Mouse (Mus musculus): ENCODE data around the gene Il1rap. TPM values are rescaled to one million over a fixed set of nuclear protein-coding genes. Genes with fewer than 3 reads are reported as not detected.

Il1rap gene
- total RNA-seq, 2 experiments from 2014 or later: 63.8 to 78.6 TPM

- DNase-seq (ENCODE audit: extremely low spot score in 1 of 2, low spot score in 1 of 2): no peak
Measured at GRCm38 (mm10) chr16:26610508-26610907, 29.0 kb downstream of the Il1rap start.

GRCm38 (mm10) chr16:26612499-26613220 lies 31.2 kb downstream of the Il1rap start:
- DNase-seq (ENCODE audit: extremely low spot score in 1 of 2, low spot score in 1 of 2): peak in 1 of 2 experiments; percentile 29

- no peak for DNase-seq (ENCODE audit: extremely low spot score in 1 of 2, low spot score in 1 of 2)
Measured at GRCm38 (mm10) chr16:26623141-26623540, 41.6 kb downstream of the Il1rap start.

GRCm38 (mm10) chr16:26626065-26626464 lies 44.6 kb downstream of the Il1rap start:
- no peak for DNase-seq (ENCODE audit: extremely low spot score in 1 of 2, low spot score in 1 of 2)

- DNase-seq (ENCODE audit: extremely low spot score in 1 of 2, low spot score in 1 of 2): no peak
Measured at GRCm38 (mm10) chr16:26634800-26635199, 53.3 kb downstream of the Il1rap start.

GRCm38 (mm10) chr16:26643077-26643476 lies 61.6 kb downstream of the Il1rap start:
- no peak for DNase-seq (ENCODE audit: extremely low spot score in 1 of 2, low spot score in 1 of 2)

GRCm38 (mm10) chr16:26646066-26646465 lies 64.6 kb downstream of the Il1rap start:
- no peak for DNase-seq (ENCODE audit: extremely low spot score in 1 of 2, low spot score in 1 of 2)

GRCm38 (mm10) chr16:26647036-26647435 lies 65.5 kb downstream of the Il1rap start:
- no peak for DNase-seq (ENCODE audit: extremely low spot score in 1 of 2, low spot score in 1 of 2)

GRCm38 (mm10) chr16:26662722-26663436 lies 81.4 kb downstream of the Il1rap start:
- no peak for DNase-seq (ENCODE audit: extremely low spot score in 1 of 2, low spot score in 1 of 2)

GRCm38 (mm10) chr16:26666401-26666800 lies 84.9 kb downstream of the Il1rap start:
- DNase-seq (ENCODE audit: extremely low spot score in 1 of 2, low spot score in 1 of 2): no peak

- no peak for DNase-seq (ENCODE audit: extremely low spot score in 1 of 2, low spot score in 1 of 2)
Measured at GRCm38 (mm10) chr16:26669081-26669480, 87.6 kb downstream of the Il1rap start.

GRCm38 (mm10) chr16:26680381-26680780 lies 98.9 kb downstream of the Il1rap start:
- no peak for DNase-seq (ENCODE audit: extremely low spot score in 1 of 2, low spot score in 1 of 2)

- no peak for DNase-seq (ENCODE audit: extremely low spot score in 1 of 2, low spot score in 1 of 2)
Measured at GRCm38 (mm10) chr16:26689771-26690170, 108.3 kb downstream of the Il1rap start.

GRCm38 (mm10) chr16:26691294-26691693 lies 109.8 kb downstream of the Il1rap start:
- DNase-seq (ENCODE audit: extremely low spot score in 1 of 2, low spot score in 1 of 2): no peak

- no peak for DNase-seq (ENCODE audit: extremely low spot score in 1 of 2, low spot score in 1 of 2)
Measured at GRCm38 (mm10) chr16:26698076-26698475, 116.6 kb downstream of the Il1rap start.

- no peak for DNase-seq (ENCODE audit: extremely low spot score in 1 of 2, low spot score in 1 of 2)
Measured at GRCm38 (mm10) chr16:26700440-26701103, 119.1 kb downstream of the Il1rap start.

GRCm38 (mm10) chr16:26705658-26706371 lies 124.3 kb downstream of the Il1rap start:
- DNase-seq (ENCODE audit: extremely low spot score in 1 of 2, low spot score in 1 of 2): no peak

- no peak for DNase-seq (ENCODE audit: extremely low spot score in 1 of 2, low spot score in 1 of 2)
Measured at GRCm38 (mm10) chr16:26706503-26706902, 125.0 kb downstream of the Il1rap start.

GRCm38 (mm10) chr16:26710922-26711321 lies 129.4 kb downstream of the Il1rap start:
- DNase-seq (ENCODE audit: extremely low spot score in 1 of 2, low spot score in 1 of 2): no peak

GRCm38 (mm10) chr16:26713538-26714316 lies 132.2 kb downstream of the Il1rap start:
- no peak for DNase-seq (ENCODE audit: extremely low spot score in 1 of 2, low spot score in 1 of 2)
